Mouse (Mus musculus): ENCODE measurements at regions not wholly inside any gene's neighbourhood (a gene's known extent, or its start where the extent isn't known, plus 50 kb on each side); places are given as distances from the start of the nearest gene placed in this dataset.

GRCm38 (mm10) chr2:149283274-149283673 is 121.6 kb upstream of the Cst10 start:
- TF ChIP-seq CTCF (IDR thresholded peaks at IDR 0.05; ENCODE audit: low read depth) (no peak), EP300 (IDR thresholded peaks at IDR 0.05; ENCODE audit: low read depth) (no peak)
